ENCODE assay signal across 16 mouse cellular contexts in genomic region chr2:120387291-120387690, GRCm38 (mm10). TPM values are rescaled to one million over a fixed set of nuclear protein-coding genes. Genes with fewer than 3 reads are reported as not detected.
DNase-seq lines count a peak whose midpoint lies in the region; TF ChIP-seq lines count a peak whose summit lies in the region.
"Had no signal": no experiment of that assay in that cellular context is flagged by ENCODE, and none has a peak within 500 bp of the region (broad histone marks: within the 10 kb centered on the region; RNA-seq: fewer than 3 reads in every experiment).

No protein-coding gene starts in this region.

- DNase-seq in gastrocnemius, adult 18-20 months (ENCODE audit: low spot score) = peak; percentile 53
- DNase-seq in gastrocnemius, postnatal 36 days = no peak
- no peak for DNase-seq in gastrocnemius, adult 2 months
- no peak for DNase-seq in gastrocnemius, postnatal 4 days (ENCODE audit: low spot score in 2 of 2)
- peak; percentile 59 for DNase-seq in skeletal muscle tissue, adult 2 months (ENCODE audit: low read depth, low spot score)
- no peak for DNase-seq in right cerebral cortex, postnatal 25 days
- DNase-seq: adrenal gland, adult 2 months; adrenal gland, adult 8-10 months; adrenal gland, postnatal 10 days; adrenal gland, postnatal 14 days; adrenal gland, postnatal 25 days; adrenal gland, postnatal 36 days; B cell, adult 2 months; cerebellum, adult 11 months; cerebellum, adult 11-12 months; cerebellum, adult 18-20 months had no signal

- H3K27ac ChIP-seq in gastrocnemius, adult 2 months = peak overlapping the region; percentile 86

- no peak overlapping the region for H3K4me3 ChIP-seq in gastrocnemius, adult 2 months

- TF ChIP-seq CTCF in gastrocnemius, adult 2 months (IDR thresholded peaks at IDR 0.05) = no peak

- intact Hi-C loops in gastrocnemius, postnatal 36 days (cut with DNase I) = no loop called here
- intact Hi-C loops in gastrocnemius, adult 2 months (cut with DNase I) = no loop called here

RNA-seq across cellular contexts. Expression of gene Ganc, which starts 16.4 kb away (rescaled TPM):
- total RNA-seq in gastrocnemius, adult 18-20 months (2021) = 10 to 100 TPM; 30.2 to 36.5 TPM
- total RNA-seq in gastrocnemius, postnatal 36 days (2021) = 10 to 100 TPM; 29.6 to 40.7 TPM
- total RNA-seq in gastrocnemius, adult 2 months (2021) = 10 to 100 TPM; 29.7 to 34.3 TPM
- 10 to 100 TPM; 19.9 to 22.1 TPM for total RNA-seq in gastrocnemius, postnatal 4 days (2021)

RNA-seq across cellular contexts. Expression of gene Tmem87a, which starts 16.6 kb away (rescaled TPM):
- total RNA-seq in gastrocnemius, adult 18-20 months (2021) = 10 to 100 TPM; 33.6 to 35.1 TPM
- total RNA-seq in gastrocnemius, postnatal 36 days (2021) = 10 to 100 TPM; 40.0 to 41.0 TPM
- total RNA-seq in gastrocnemius, adult 2 months (2021) = 10 to 100 TPM; 31.4 to 51.8 TPM
- total RNA-seq in gastrocnemius, postnatal 4 days (2021) = 10 to 100 TPM; 31.8 to 38.7 TPM

RNA-seq across cellular contexts. Expression of gene Vps39, which starts 34.4 kb away (rescaled TPM):
- 10 to 100 TPM; 18.5 to 23.3 TPM for total RNA-seq in gastrocnemius, adult 18-20 months (2021)
- total RNA-seq in gastrocnemius, postnatal 36 days (2021) = 10 to 100 TPM; 20.1 to 20.2 TPM
- total RNA-seq in gastrocnemius, adult 2 months (2021) = 10 to 100 TPM; 16.1 to 21.1 TPM
- total RNA-seq in gastrocnemius, postnatal 4 days (2021) = 10 to 100 TPM; 27.3 to 34.7 TPM

Comparison
In these comparisons a context has a peak if more than half of its experiments do, and no peak if none do; other contexts are left out.
1. DNase-seq: peak in gastrocnemius, adult 18-20 months (single experiment) and skeletal muscle tissue, adult 2 months (single experiment); none in gastrocnemius, postnatal 36 days (0 of 2), gastrocnemius, adult 2 months (single experiment), gastrocnemius, postnatal 4 days (0 of 2) and right cerebral cortex, postnatal 25 days (single experiment).